Mouse (Mus musculus): Measurements from ENCODE around the gene Cdh23. TPM values are rescaled to one million over a fixed set of nuclear protein-coding genes. Genes with fewer than 3 reads are reported as not detected.

The Cdh23 gene
- polyA plus RNA-seq, 1 experiment from 2014 or later: 0.87 TPM

- H3K4me1 ChIP-seq (ENCODE audit: control insufficient read depth, insufficient read depth, low read length): peaks cover 8% of the 10 kb centered on the region; the same call in 1 of the 2 replicates
- H3K36me3 ChIP-seq (replicated peaks; ENCODE audit: control insufficient read depth, insufficient read depth, low read depth, low read length): no peaks in the 10 kb centered on the region
- ATAC-seq (replicated peaks; ENCODE audit: insufficient number of reproducible peaks, low FRiP score, low TSS enrichment, low read depth) (peak; percentile 11; the same call in 1 of the 2 replicates), DNase-seq (ENCODE audit: low spot score) (peak; percentile 21)
- no peak overlapping the region for H3K27ac ChIP-seq (replicated peaks; ENCODE audit: low read depth, low read length)
- no peaks in the 10 kb centered on the region for H3K9me3 ChIP-seq (replicated peaks; ENCODE audit: control insufficient read depth, low read length)
- under 1% methylated on average over 37 of the region's 37 CpGs for WGBS
- H3K27me3 ChIP-seq (ENCODE audit: control insufficient read depth, insufficient read depth, low read length): peaks cover 43% of the 10 kb centered on the region
- peak overlapping the region; percentile 54 for H3K4me3 ChIP-seq (ENCODE audit: low read depth, low read length)
- H3K4me2 ChIP-seq (ENCODE audit: low read depth, low read length): peak overlapping the region; percentile 100
- H3K9ac ChIP-seq (replicated peaks; ENCODE audit: low read length): peak overlapping the region; percentile 62
Measured at GRCm38 (mm10) chr10:60686641-60686975, 9.7 kb downstream of the Cdh23 start.

GRCm38 (mm10) chr10:60685764-60686640 lies 10.3 kb downstream of the Cdh23 start:
- Histone ChIP-seq H3K4me1 (ENCODE audit: control insufficient read depth, insufficient read depth, low read length) (peaks cover 8% of the 10 kb centered on the region; the same call in 1 of the 2 replicates), H3K36me3 (replicated peaks; ENCODE audit: control insufficient read depth, insufficient read depth, low read depth, low read length) (no peaks in the 10 kb centered on the region), H3K27ac (replicated peaks; ENCODE audit: low read depth, low read length) (no peak overlapping the region), H3K9ac (replicated peaks; ENCODE audit: low read length) (0 out of 2 replicates have a peak overlapping the region, but pooled peaks have one; percentile 9), H3K9me3 (replicated peaks; ENCODE audit: control insufficient read depth, low read length) (no peaks in the 10 kb centered on the region), H3K27me3 (ENCODE audit: control insufficient read depth, insufficient read depth, low read length) (peaks cover 43% of the 10 kb centered on the region), H3K4me2 (ENCODE audit: low read depth, low read length) (peak overlapping the region; percentile 100), H3K4me3 (ENCODE audit: low read depth, low read length) (peak overlapping the region; percentile 54)
- DNase-seq (ENCODE audit: low spot score): peak; percentile 8
- ATAC-seq (replicated peaks; ENCODE audit: insufficient number of reproducible peaks, low FRiP score, low TSS enrichment, low read depth): no peak
- 7% methylated on average over 50 of the region's 50 CpGs for WGBS

GRCm38 (mm10) chr10:60678926-60679325 lies 17.4 kb downstream of the Cdh23 start:
- DNase-seq (ENCODE audit: low spot score) (no peak), ATAC-seq (replicated peaks; ENCODE audit: insufficient number of reproducible peaks, low FRiP score, low TSS enrichment, low read depth) (no peak)
- H3K4me1 ChIP-seq (ENCODE audit: control insufficient read depth, insufficient read depth, low read length): no peaks in the 10 kb centered on the region
- H3K4me2 ChIP-seq (ENCODE audit: low read depth, low read length): no peak overlapping the region
- H3K4me3 ChIP-seq (ENCODE audit: low read depth, low read length): no peak overlapping the region
- no peak overlapping the region for H3K27ac ChIP-seq (replicated peaks; ENCODE audit: low read depth, low read length)
- H3K9ac ChIP-seq (replicated peaks; ENCODE audit: low read length): no peak overlapping the region
- no peaks in the 10 kb centered on the region for H3K27me3 ChIP-seq (ENCODE audit: control insufficient read depth, insufficient read depth, low read length)
- H3K36me3 ChIP-seq (replicated peaks; ENCODE audit: control insufficient read depth, insufficient read depth, low read depth, low read length): no peaks in the 10 kb centered on the region
- 74% methylated on average over 3 of the region's 3 CpGs for WGBS
- H3K9me3 ChIP-seq (replicated peaks; ENCODE audit: control insufficient read depth, low read length): no peaks in the 10 kb centered on the region

GRCm38 (mm10) chr10:60677319-60677718 lies 19.0 kb downstream of the Cdh23 start:
- H3K27me3 ChIP-seq (ENCODE audit: control insufficient read depth, insufficient read depth, low read length): no peaks in the 10 kb centered on the region
- no peak for DNase-seq (ENCODE audit: low spot score)
- H3K9ac ChIP-seq (replicated peaks; ENCODE audit: low read length): no peak overlapping the region
- H3K4me3 ChIP-seq (ENCODE audit: low read depth, low read length): no peak overlapping the region
- H3K4me2 ChIP-seq (ENCODE audit: low read depth, low read length): no peak overlapping the region
- H3K27ac ChIP-seq (replicated peaks; ENCODE audit: low read depth, low read length): no peak overlapping the region
- WGBS: 73% methylated on average over 4 of the region's 4 CpGs
- no peaks in the 10 kb centered on the region for H3K9me3 ChIP-seq (replicated peaks; ENCODE audit: control insufficient read depth, low read length)
- no peaks in the 10 kb centered on the region for H3K4me1 ChIP-seq (ENCODE audit: control insufficient read depth, insufficient read depth, low read length)
- no peak for ATAC-seq (replicated peaks; ENCODE audit: insufficient number of reproducible peaks, low FRiP score, low TSS enrichment, low read depth)
- no peaks in the 10 kb centered on the region for H3K36me3 ChIP-seq (replicated peaks; ENCODE audit: control insufficient read depth, insufficient read depth, low read depth, low read length)

- no peak overlapping the region for H3K4me3 ChIP-seq (ENCODE audit: low read depth, low read length)
- no peaks in the 10 kb centered on the region for H3K9me3 ChIP-seq (replicated peaks; ENCODE audit: control insufficient read depth, low read length)
- H3K9ac ChIP-seq (replicated peaks; ENCODE audit: low read length): no peak overlapping the region
- no peak for DNase-seq (ENCODE audit: low spot score)
- no peak overlapping the region for H3K27ac ChIP-seq (replicated peaks; ENCODE audit: low read depth, low read length)
- no peaks in the 10 kb centered on the region for H3K4me1 ChIP-seq (ENCODE audit: control insufficient read depth, insufficient read depth, low read length)
- H3K36me3 ChIP-seq (replicated peaks; ENCODE audit: control insufficient read depth, insufficient read depth, low read depth, low read length): no peaks in the 10 kb centered on the region
- 75% methylated on average over 8 of the region's 8 CpGs for WGBS
- no peak overlapping the region for H3K4me2 ChIP-seq (ENCODE audit: low read depth, low read length)
- ATAC-seq (replicated peaks; ENCODE audit: insufficient number of reproducible peaks, low FRiP score, low TSS enrichment, low read depth): no peak
- no peaks in the 10 kb centered on the region for H3K27me3 ChIP-seq (ENCODE audit: control insufficient read depth, insufficient read depth, low read length)
Measured at GRCm38 (mm10) chr10:60670166-60670565, 26.1 kb downstream of the Cdh23 start.

- no peaks in the 10 kb centered on the region for H3K9me3 ChIP-seq (replicated peaks; ENCODE audit: control insufficient read depth, low read length)
- H3K4me2 ChIP-seq (ENCODE audit: low read depth, low read length): no peak overlapping the region
- no peak for ATAC-seq (replicated peaks; ENCODE audit: insufficient number of reproducible peaks, low FRiP score, low TSS enrichment, low read depth)
- WGBS: 90% methylated on average over 3 of the region's 3 CpGs
- no peak for DNase-seq (ENCODE audit: low spot score)
- H3K36me3 ChIP-seq (replicated peaks; ENCODE audit: control insufficient read depth, insufficient read depth, low read depth, low read length): no peaks in the 10 kb centered on the region
- H3K4me3 ChIP-seq (ENCODE audit: low read depth, low read length): no peak overlapping the region
- H3K27me3 ChIP-seq (ENCODE audit: control insufficient read depth, insufficient read depth, low read length): no peaks in the 10 kb centered on the region
- no peaks in the 10 kb centered on the region for H3K4me1 ChIP-seq (ENCODE audit: control insufficient read depth, insufficient read depth, low read length)
- H3K27ac ChIP-seq (replicated peaks; ENCODE audit: low read depth, low read length): no peak overlapping the region
- H3K9ac ChIP-seq (replicated peaks; ENCODE audit: low read length): no peak overlapping the region
Measured at GRCm38 (mm10) chr10:60668591-60668990, 27.7 kb downstream of the Cdh23 start.

GRCm38 (mm10) chr10:60660986-60661385 lies 35.3 kb downstream of the Cdh23 start:
- ATAC-seq (replicated peaks; ENCODE audit: insufficient number of reproducible peaks, low FRiP score, low TSS enrichment, low read depth) (no peak), DNase-seq (ENCODE audit: low spot score) (no peak)
- no peaks in the 10 kb centered on the region for H3K27me3 ChIP-seq (ENCODE audit: control insufficient read depth, insufficient read depth, low read length)
- H3K4me3 ChIP-seq (ENCODE audit: low read depth, low read length): no peak overlapping the region
- H3K4me1 ChIP-seq (ENCODE audit: control insufficient read depth, insufficient read depth, low read length): no peaks in the 10 kb centered on the region
- no peak overlapping the region for H3K4me2 ChIP-seq (ENCODE audit: low read depth, low read length)
- no peak overlapping the region for H3K9ac ChIP-seq (replicated peaks; ENCODE audit: low read length)
- H3K9me3 ChIP-seq (replicated peaks; ENCODE audit: control insufficient read depth, low read length): no peaks in the 10 kb centered on the region
- no peaks in the 10 kb centered on the region for H3K36me3 ChIP-seq (replicated peaks; ENCODE audit: control insufficient read depth, insufficient read depth, low read depth, low read length)
- no peak overlapping the region for H3K27ac ChIP-seq (replicated peaks; ENCODE audit: low read depth, low read length)
- WGBS: 79% methylated on average over 9 of the region's 9 CpGs

- H3K9me3 ChIP-seq (replicated peaks; ENCODE audit: control insufficient read depth, low read length): no peaks in the 10 kb centered on the region
- ATAC-seq (replicated peaks; ENCODE audit: insufficient number of reproducible peaks, low FRiP score, low TSS enrichment, low read depth) (no peak), DNase-seq (ENCODE audit: low spot score) (no peak)
Measured at GRCm38 (mm10) chr10:60659450-60660020, 36.8 kb downstream of the Cdh23 start.

More at GRCm38 (mm10) chr10:60659450-60660020, 36.8 kb downstream of the Cdh23 start:
- Histone ChIP-seq H3K27ac (replicated peaks; ENCODE audit: low read depth, low read length) (no peak overlapping the region), H3K4me1 (ENCODE audit: control insufficient read depth, insufficient read depth, low read length) (no peaks in the 10 kb centered on the region), H3K9ac (replicated peaks; ENCODE audit: low read length) (no peak overlapping the region), H3K4me2 (ENCODE audit: low read depth, low read length) (no peak overlapping the region), H3K36me3 (replicated peaks; ENCODE audit: control insufficient read depth, insufficient read depth, low read depth, low read length) (no peaks in the 10 kb centered on the region), H3K4me3 (ENCODE audit: low read depth, low read length) (no peak overlapping the region), H3K27me3 (ENCODE audit: control insufficient read depth, insufficient read depth, low read length) (no peaks in the 10 kb centered on the region)
- 69% methylated on average over 15 of the region's 15 CpGs for WGBS
